Mouse (Mus musculus): ENCODE measurements around the gene Hist1h2ae.

- TF ChIP-seq POLR2A (IDR thresholded peaks at IDR 0.05; ENCODE audit: borderline replicate concordance, extremely low read depth, insufficient read depth, insufficient read length, poor library complexity, severe bottlenecking), result no peak
- no peak for TF ChIP-seq CTCF (IDR thresholded peaks at IDR 0.05; ENCODE audit: borderline replicate concordance, extremely low read depth, insufficient read depth, insufficient read length)
Observed at GRCm38 (mm10) chr13:23546694-23547093, 24.3 kb downstream of the Hist1h2ae start.
